ENCODE assay signal across 9 mouse cellular contexts in genomic region chr2:35615977-35616376, GRCm38 (mm10). TPM values are rescaled to one million over a fixed set of nuclear protein-coding genes. Genes with fewer than 3 reads are reported as not detected.
DNase-seq lines count a peak whose midpoint lies in the region; ATAC-seq and TF ChIP-seq lines count a peak whose summit lies in the region.
"Had no signal": no experiment of that assay in that cellular context is flagged by ENCODE, and none has a peak within 500 bp of the region (broad histone marks: within the 10 kb centered on the region; RNA-seq: fewer than 3 reads in every experiment).

No protein-coding gene starts in this region.

- peaks cover 46% of the 10 kb centered on the region for H3K4me1 ChIP-seq in hindbrain, embryonic 13.5 days (replicated peaks)
- H3K4me1 ChIP-seq in hindbrain, embryonic 12.5 days = peaks cover 56% of the 10 kb centered on the region
- peaks cover 100% of the 10 kb centered on the region for H3K4me1 ChIP-seq in E14TG2a.4 (replicated peaks; ENCODE audit: low read depth, low read length)
- peaks cover 8 to 60% of the 10 kb centered on the region in 2 experiments for H3K4me1 ChIP-seq in ES-E14 (ENCODE audit: control insufficient read depth in 2 of 2, insufficient read depth in 2 of 2, low read length in 2 of 2, poor library complexity in 1 of 2)
- peaks cover 81% of the 10 kb centered on the region for H3K4me1 ChIP-seq in intestine, embryonic 16.5 days (ENCODE audit: control insufficient read depth, insufficient read depth, low read length)

- ATAC-seq in hindbrain, embryonic 13.5 days (ENCODE audit: low FRiP score) = no peak
- ATAC-seq in hindbrain, embryonic 12.5 days (ENCODE audit: low FRiP score) = no peak
- no peak for ATAC-seq in intestine, embryonic 16.5 days

- peak; percentile 50 for TF ChIP-seq CTCF in E14TG2a.4 (conservative IDR thresholded peaks at IDR 0.05; ENCODE audit: low read length)

- peak; percentile 49 for DNase-seq in ES-E14 (ENCODE audit: low read depth, low spot score)
- DNase-seq in embryo, embryonic 11 days = no peak
- DNase-seq in kidney, adult 18-20 months = no peak
- DNase-seq: adrenal gland, adult 2 months had no signal

- 0 out of 2 replicates have a peak, but pooled peaks cover 5% of the 10 kb centered on the region for H3K27me3 ChIP-seq in hindbrain, embryonic 13.5 days
- H3K27me3 ChIP-seq in hindbrain, embryonic 12.5 days = peaks cover 2% of the 10 kb centered on the region
- H3K27me3 ChIP-seq in E14TG2a.4 (ENCODE audit: insufficient read depth, low read length) = peaks cover 8% of the 10 kb centered on the region
- no peaks in the 10 kb centered on the region for H3K27me3 ChIP-seq in intestine, embryonic 16.5 days (replicated peaks; ENCODE audit: control insufficient read depth, insufficient read depth, low read length)
- H3K27me3 ChIP-seq: limb, embryonic 12.5 days had no signal

- 47% methylated on average over 2 of the region's 2 CpGs for WGBS in hindbrain, embryonic 13.5 days
- WGBS in hindbrain, embryonic 12.5 days = 54% methylated on average over 2 of the region's 2 CpGs
- 70% methylated on average over 2 of the region's 2 CpGs for WGBS in intestine, embryonic 16.5 days

- no peaks in the 10 kb centered on the region for H3K36me3 ChIP-seq in hindbrain, embryonic 13.5 days
- H3K36me3 ChIP-seq in hindbrain, embryonic 12.5 days = no peaks in the 10 kb centered on the region
- no peaks in the 10 kb centered on the region for H3K36me3 ChIP-seq in E14TG2a.4 (ENCODE audit: insufficient read depth, low read length)
- no peaks in the 10 kb centered on the region for H3K36me3 ChIP-seq in ES-E14 (ENCODE audit: control insufficient read depth, insufficient read depth, low read length, poor library complexity, severe bottlenecking)
- no peaks in the 10 kb centered on the region for H3K36me3 ChIP-seq in intestine, embryonic 16.5 days (ENCODE audit: control insufficient read depth, insufficient read depth, low read length)
- H3K36me3 ChIP-seq: limb, embryonic 12.5 days had no signal

- no peak overlapping the region for H3K27ac ChIP-seq in hindbrain, embryonic 13.5 days
- H3K27ac ChIP-seq in hindbrain, embryonic 12.5 days = no peak overlapping the region
- H3K27ac ChIP-seq in ES-E14 (ENCODE audit: insufficient read depth, low read depth, low read length, poor library complexity, severe bottlenecking) = no peak overlapping the region
- peak overlapping the region; percentile 86 for H3K27ac ChIP-seq in intestine, embryonic 16.5 days (ENCODE audit: low read length)
- H3K27ac ChIP-seq: limb, embryonic 12.5 days had no signal

- in situ Hi-C loops in ES-E14 (cut with MboI; ENCODE audit: low sequenced_read_pairs in 2 of 2, unreplicated experiment in 2 of 2) = no loop called here

- no peak overlapping the region for H3K4me2 ChIP-seq in hindbrain, embryonic 13.5 days
- H3K4me2 ChIP-seq in hindbrain, embryonic 12.5 days (replicated peaks) = no peak overlapping the region
- no peak overlapping the region for H3K4me2 ChIP-seq in intestine, embryonic 16.5 days (ENCODE audit: low read depth, low read length)
- H3K4me2 ChIP-seq: limb, embryonic 12.5 days had no signal

- H3K9ac ChIP-seq in hindbrain, embryonic 13.5 days = 0 out of 2 replicates have a peak overlapping the region, but pooled peaks have one; percentile 13
- no peak overlapping the region for H3K9ac ChIP-seq in hindbrain, embryonic 12.5 days
- peak overlapping the region; percentile 41; the same call in 1 of the 2 replicates for H3K9ac ChIP-seq in ES-E14 (ENCODE audit: insufficient read depth, low read depth, low read length, poor library complexity, severe bottlenecking)
- H3K9ac ChIP-seq in intestine, embryonic 16.5 days (ENCODE audit: low read depth, low read length) = 0 out of 2 replicates have a peak overlapping the region, but pooled peaks have one; percentile 5
- H3K9ac ChIP-seq: limb, embryonic 12.5 days had no signal

- no peak overlapping the region for H3K4me3 ChIP-seq in hindbrain, embryonic 13.5 days
- no peak overlapping the region for H3K4me3 ChIP-seq in hindbrain, embryonic 12.5 days
- H3K4me3 ChIP-seq in E14TG2a.4 (replicated peaks; ENCODE audit: low read length) = peak overlapping the region; percentile 48
- H3K4me3 ChIP-seq in ES-E14 (ENCODE audit: insufficient read depth in 1 of 2, low read depth in 1 of 2, low read length in 2 of 2, poor library complexity in 1 of 2, severe bottlenecking in 1 of 2) = no peak overlapping the region; a peak in 1 of 4 replicates
- no peak overlapping the region for H3K4me3 ChIP-seq in intestine, embryonic 16.5 days (ENCODE audit: low read length)
- H3K4me3 ChIP-seq: limb, embryonic 12.5 days had no signal

- H3K9me3 ChIP-seq in hindbrain, embryonic 13.5 days = no peaks in the 10 kb centered on the region
- no peaks in the 10 kb centered on the region for H3K9me3 ChIP-seq in hindbrain, embryonic 12.5 days (replicated peaks)
- H3K9me3 ChIP-seq in E14TG2a.4 (ENCODE audit: low read length) = no peaks in the 10 kb centered on the region
- no peaks in the 10 kb centered on the region for H3K9me3 ChIP-seq in ES-E14 (ENCODE audit: control insufficient read depth, insufficient read depth, low read depth, low read length)
- H3K9me3 ChIP-seq in intestine, embryonic 16.5 days (ENCODE audit: control insufficient read depth, low read length) = no peaks in the 10 kb centered on the region
- H3K9me3 ChIP-seq: limb, embryonic 12.5 days had no signal

TF ChIP-seq in ES-E14, 5 proteins besides CTCF, POLR2A, EP300 and RAD21:
- TF ChIP-seq MAFK (IDR thresholded peaks at IDR 0.05; ENCODE audit: insufficient read depth, low read depth, low read length) (no peak), ZC3H11A (IDR thresholded peaks at IDR 0.05; ENCODE audit: borderline replicate concordance, low read depth, low read length) (no peak), ZNF384 (IDR thresholded peaks at IDR 0.05; ENCODE audit: low read depth, low read length) (no peak), HCFC1 (IDR thresholded peaks at IDR 0.05; ENCODE audit: borderline replicate concordance, insufficient read depth, low read length) (no peak), CHD2 (IDR thresholded peaks at IDR 0.05; ENCODE audit: low read depth, low read length) (no peak)

RNA-seq across cellular contexts. Expression of gene Dab2ip, which starts 57.9 kb away (rescaled TPM):
- 31.2 and 38.8 TPM in 2 replicates for polyA plus RNA-seq in hindbrain, embryonic 13.5 days (2015; fragmentation: Nextera tagmentation; extraction: Ambion mirVana)
- polyA plus RNA-seq in hindbrain, embryonic 12.5 days (2016; fragmentation: Nextera tagmentation; extraction: Ambion mirVana) = 64.8 and 68.1 TPM in 2 replicates
- total RNA-seq in ES-E14 (2012; rRNA removed) = 46.9 and 70.6 TPM in 2 replicates
- 27.0 and 28.7 TPM in 2 replicates for polyA plus RNA-seq in intestine, embryonic 16.5 days (2015; fragmentation: Nextera tagmentation; extraction: Ambion mirVana)
